Mouse (Mus musculus) skeletal muscle tissue, postnatal 0 days (tissue): ENCODE data around the gene Srcap. TPM values are rescaled to one million over a fixed set of nuclear protein-coding genes. Genes with fewer than 3 reads are reported as not detected.

Experiments
- microRNA-seq, 2 experiments: library from miRNA; unstranded; fragments of <30 nt; microRNA quantifications; one replicate each; pipeline ENCODE4; 2016
- polyA plus RNA-seq: library from polyadenylated mRNA; unstranded; fragments of >200 nt; fragmentation: Nextera tagmentation; extraction: Ambion mirVana; gene quantifications from 2 replicates; pipeline ENCODE4 v1.2.1, GENCODE M21; 2015

Gene Srcap
- polyA plus RNA-seq, result 17.2 and 19.6 TPM in 2 replicates

GRCm38 (mm10) chr7:127511808-127512230 lies at the start of gene Srcap:
Gene Srcap, plus strand, starts transcription at chr7:127511983.

DNA sequence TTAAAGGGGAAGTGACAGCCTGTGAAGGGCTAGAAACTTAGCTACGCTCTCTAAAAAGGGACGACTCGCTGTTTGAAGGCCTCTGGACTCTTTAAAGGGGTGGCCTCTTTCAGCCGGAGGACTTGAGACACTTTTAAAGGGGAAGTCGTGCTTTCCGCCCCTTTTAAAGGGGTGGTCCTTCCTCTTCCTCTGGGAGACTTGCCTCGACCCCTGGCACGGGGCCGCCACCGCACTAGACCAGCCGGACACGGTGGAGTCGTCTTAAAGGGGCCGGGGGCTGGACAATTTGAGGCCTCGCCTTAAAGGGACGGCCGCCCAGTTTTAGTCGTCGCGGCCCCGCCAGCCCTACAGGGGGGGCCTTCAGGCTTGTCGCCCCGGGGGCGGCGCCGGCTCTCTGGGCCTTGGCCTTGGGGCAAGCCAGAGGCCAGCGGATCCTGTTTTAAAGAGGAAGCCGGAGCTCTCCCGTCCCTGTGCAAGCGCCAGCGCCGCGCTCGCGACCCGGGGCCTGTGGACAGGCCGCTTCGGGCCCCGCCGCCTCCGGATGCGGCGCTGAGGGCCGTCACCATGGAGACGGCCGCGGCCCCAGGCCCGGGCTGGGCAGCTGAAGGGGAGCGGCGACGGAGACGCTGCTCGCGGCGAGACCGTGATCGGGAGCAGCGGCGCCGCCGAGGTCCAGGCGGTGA lies 33.0 kb upstream of the Srcap start, which contains the start of gene Fbrs:
Gene Fbrs (plus strand): TSS at position 565 of the 683 bp plus-strand sequence.

GRCm38 (mm10) chr7:127519284-127519683 lies 7.5 kb downstream of the Srcap start, which contains the start of gene Gm42715:
Gene Gm42715, plus strand, starts transcription at chr7:127519584.

GRCm38 (mm10) chr7:127561340-127561858 lies 49.6 kb downstream of the Srcap start, which contains the start of gene Tmem265:
Gene Tmem265, plus strand, starts transcription at chr7:127561390.

GRCm38 (mm10) chr7:127572895-127573471 lies 61.2 kb downstream of the Srcap start, which contains the start of gene Phkg2:
Gene Phkg2, plus strand, starts transcription at chr7:127573340.

GRCm38 (mm10) chr7:127588011-127588871 lies 76.5 kb downstream of the Srcap start, which contains the start of the genes Ccdc189 and Rnf40:
Gene Ccdc189, minus strand, starts transcription at chr7:127588595.
Gene Rnf40, plus strand, starts transcription at chr7:127588767.

Small RNAs within 50 kb of the gene (microRNA-seq; reads per million reads assigned to microRNA genes)
- gene Gm47278 (0 reads per million in 2 experiments), gene Mir7060 (0.30 to 0.42 reads per million in 2 experiments)

Other genes starting within 250 kb of the Srcap start
- 36.9 and 48.8 TPM in 2 replicates for gene Sephs2, start 237.9 kb upstream of the Srcap start, polyA plus RNA-seq
- 1.9 TPM in 2 replicates for gene Itgal, start 215.7 kb upstream of the Srcap start, polyA plus RNA-seq
- gene Zfp768, start 166.4 kb upstream of the Srcap start, polyA plus RNA-seq, result 13.9 and 16.4 TPM in 2 replicates
- gene Zfp747, start 135.9 kb upstream of the Srcap start, polyA plus RNA-seq, result 3.9 and 4.4 TPM in 2 replicates
- 3.4 and 3.8 TPM in 2 replicates for gene 9130019O22Rik, start 124.8 kb upstream of the Srcap start, polyA plus RNA-seq
- 4.1 and 4.8 TPM in 2 replicates for gene E430018J23Rik, start 118.4 kb upstream of the Srcap start, polyA plus RNA-seq
- 3.1 and 3.4 TPM in 2 replicates for gene Zfp764, start 105.2 kb upstream of the Srcap start, polyA plus RNA-seq
- gene Zfp688, start 89.9 kb upstream of the Srcap start, polyA plus RNA-seq, result 9.9 and 13.0 TPM in 2 replicates
- 2.4 and 2.6 TPM in 2 replicates for gene Zfp689, start 62.8 kb upstream of the Srcap start, polyA plus RNA-seq
- 17.3 and 23.2 TPM in 2 replicates for gene Prr14, start 52.4 kb upstream of the Srcap start, polyA plus RNA-seq
- 7.1 and 7.8 TPM in 2 replicates for gene Fbrs, start 32.8 kb upstream of the Srcap start, polyA plus RNA-seq
- 5.6 and 6.1 TPM in 2 replicates for gene Gm42715, start 7.6 kb downstream of the Srcap start, polyA plus RNA-seq
- gene Tmem265, start 49.4 kb downstream of the Srcap start, polyA plus RNA-seq, result 1.2 and 3.3 TPM in 2 replicates
- gene Phkg2, start 61.4 kb downstream of the Srcap start, polyA plus RNA-seq, result 19.5 and 21.8 TPM in 2 replicates
- gene Ccdc189, start 76.6 kb downstream of the Srcap start, polyA plus RNA-seq, result 7.2 and 7.5 TPM in 2 replicates
- 18.0 and 21.5 TPM in 2 replicates for gene Rnf40, start 76.8 kb downstream of the Srcap start, polyA plus RNA-seq
- gene Zfp629, start 103.8 kb downstream of the Srcap start, polyA plus RNA-seq, result 4.0 and 5.4 TPM in 2 replicates
- gene Bcl7c, start 196.9 kb downstream of the Srcap start, polyA plus RNA-seq, result 60.6 and 71.5 TPM in 2 replicates
- 6.8 and 6.9 TPM in 2 replicates for gene Ctf1, start 200.8 kb downstream of the Srcap start, polyA plus RNA-seq
- gene Ctf2, start 220.2 kb downstream of the Srcap start, polyA plus RNA-seq, result 0.08 TPM in 1 of 2 replicates, not detected in the other
- 0.54 and 0.74 TPM in 2 replicates for gene Fbxl19, start 232.6 kb downstream of the Srcap start, polyA plus RNA-seq